Mouse (Mus musculus) E14TG2a.4 (cell line): Measurements from ENCODE around the gene Ryr2.

Experiments used
- CTCF ChIP-seq: conservative IDR thresholded peaks from 2 replicates; pipeline ENCODE4 v1.5.1; 2014; ENCODE audit warnings: low read length
- NANOG ChIP-seq: IDR thresholded peaks from 2 replicates; pipeline ENCODE4 v1.6.1; 2014; ENCODE audit warnings: borderline replicate concordance, low read length, mixed read lengths

DNA sequence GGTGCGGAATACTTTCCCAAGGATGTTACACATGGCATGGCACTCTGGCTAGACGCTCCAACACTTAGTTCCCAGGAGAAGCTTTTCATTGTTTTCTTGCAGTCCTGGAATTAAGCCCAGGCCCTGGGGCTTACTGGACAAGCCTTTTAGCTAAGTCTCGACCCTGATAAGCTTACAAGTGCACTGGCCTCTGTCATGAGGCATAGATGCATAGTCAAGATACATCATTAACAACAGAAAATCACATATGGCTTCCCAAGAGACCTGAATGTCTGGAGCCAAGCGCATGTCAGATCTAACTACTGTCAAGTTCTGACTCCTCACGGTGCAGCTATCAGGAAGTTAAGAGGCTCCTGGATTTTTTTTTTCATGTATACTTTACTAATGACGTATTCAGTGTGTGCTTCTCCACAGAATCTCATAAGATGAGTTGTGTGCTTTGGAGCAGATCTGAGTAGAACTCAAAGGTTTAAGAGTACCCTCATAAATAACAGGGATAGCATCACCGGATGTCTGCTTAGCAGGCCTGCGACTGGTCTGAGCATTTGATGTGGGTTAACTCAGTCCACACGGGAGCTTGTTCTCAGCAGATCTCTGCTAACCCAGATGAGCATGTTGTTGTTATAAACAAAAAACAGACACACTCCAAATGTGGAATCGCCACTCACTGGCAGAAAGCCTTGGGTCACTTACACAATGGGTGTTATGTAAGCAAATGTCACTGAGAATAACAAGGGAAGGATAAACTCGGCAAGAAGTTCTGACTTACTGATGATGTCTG is 179.8 kb downstream of the Ryr2 start:
- no peak for TF ChIP-seq CTCF
- TF ChIP-seq NANOG = no peak
